Mouse (Mus musculus) CH12.LX (cell line): ENCODE data around the gene Paics. TPM values are rescaled to one million over a fixed set of nuclear protein-coding genes. Genes with fewer than 3 reads are reported as not detected.
A peak's percentile ranks its signal among the peaks of the same experiment; 100 is the strongest.

Source experiments
- DNase-seq: peaks from one replicate; pipeline ENCODE4 v3.0.0-alpha.2; 2013; ENCODE audit errors: extremely low read depth
- H3K27ac ChIP-seq: 2 replicates; pipeline ENCODE4 v1.5.1; 2012; ENCODE audit warnings: low read depth, mild to moderate bottlenecking, control low read depth, moderate library complexity; ENCODE audit not compliant: insufficient read depth
- H3K27me3 ChIP-seq: replicated peaks from 2 replicates; pipeline ENCODE3; 2012; ENCODE audit warnings: inconsistent platforms
- H3K36me3 ChIP-seq, 2 experiments: replicated peaks in 1 of 2; 2 replicates each; pipeline versions ENCODE3 to v1.6.1; 2012; ENCODE audit warnings: inconsistent platforms in 1 of 2, low read length in 1 of 2, mild to moderate bottlenecking in 1 of 2, mixed read lengths in 1 of 2, moderate library complexity in 1 of 2; ENCODE audit not compliant: control insufficient read depth in 1 of 2, insufficient read depth in 1 of 2
- H3K4me1 ChIP-seq, 2 experiments: 2 replicates each; pipeline ENCODE4 v1.6.1; 2012; ENCODE audit warnings: inconsistent platforms in 1 of 2, moderate library complexity in 1 of 2; ENCODE audit not compliant: insufficient read depth in 2 of 2, control insufficient read depth in 1 of 2
- H3K4me2 ChIP-seq: 2 replicates; pipeline ENCODE4 v1.6.1; 2012; ENCODE audit warnings: low read depth, mild to moderate bottlenecking, control low read depth; ENCODE audit not compliant: poor library complexity, insufficient read depth, severe bottlenecking
- H3K4me3 ChIP-seq, 3 experiments: fragments of 150-350 bp in 1 of 3; sonication (generic) in 1 of 3; replicated peaks in 1 of 3; 2 replicates each; pipeline versions ENCODE3 to v1.5.1; 2011 to 2012; ENCODE audit warnings: low read depth in 2 of 3, low read length in 2 of 3, mild to moderate bottlenecking in 2 of 3, moderate library complexity in 2 of 3, control low read depth in 1 of 3, improper control_type of control experiment in 1 of 3, inconsistent platforms in 1 of 3, mixed read lengths in 1 of 3; ENCODE audit not compliant: poor library complexity in 1 of 3
- H3K79me2 ChIP-seq: replicated peaks from 2 replicates; pipeline ENCODE4 v1.6.1; 2012; ENCODE audit warnings: mild to moderate bottlenecking, moderate library complexity; ENCODE audit not compliant: control insufficient read depth, poor library complexity, insufficient read depth, severe bottlenecking; ENCODE audit errors: extremely low read depth
- H3K9ac ChIP-seq: 2 replicates; pipeline ENCODE4 v1.6.1; 2012; ENCODE audit warnings: low read depth, mild to moderate bottlenecking, control low read depth, moderate library complexity; ENCODE audit not compliant: insufficient read depth
- H3K9me3 ChIP-seq: replicated peaks from 2 replicates; pipeline ENCODE3; 2012; ENCODE audit warnings: low read length, inconsistent platforms, mixed read lengths
- BHLHE40 ChIP-seq: IDR thresholded peaks from 2 replicates; pipeline ENCODE4 v1.6.1; 2011; ENCODE audit warnings: mild to moderate bottlenecking, low read depth, low read length, improper control_type of control experiment
- CHD1 ChIP-seq: IDR thresholded peaks from 2 replicates; pipeline ENCODE4 v1.6.1; 2012; ENCODE audit warnings: low read depth, low read length, improper control_type of control experiment, inconsistent platforms
- CHD2 ChIP-seq: IDR thresholded peaks from 2 replicates; pipeline ENCODE4 v1.6.1; 2011; ENCODE audit warnings: low read length, improper control_type of control experiment
- EP300 ChIP-seq: IDR thresholded peaks from 2 replicates; pipeline ENCODE4 v1.6.1; 2011; ENCODE audit warnings: low read length, improper control_type of control experiment
- ETS1 ChIP-seq: conservative IDR thresholded peaks from 2 replicates; pipeline ENCODE4 v1.6.1; 2012; ENCODE audit warnings: low read depth, mild to moderate bottlenecking, inconsistent platforms, low read length, improper control_type of control experiment, moderate library complexity
- JUN ChIP-seq: IDR thresholded peaks from 2 replicates; pipeline ENCODE4 v1.6.1; 2011; ENCODE audit warnings: low read depth, mild to moderate bottlenecking, low read length, improper control_type of control experiment, moderate library complexity; ENCODE audit not compliant: insufficient read depth
- JUND ChIP-seq: conservative IDR thresholded peaks from 2 replicates; pipeline ENCODE4 v1.6.1; 2011; ENCODE audit warnings: low read depth, low read length, improper control_type of control experiment
- MEF2A ChIP-seq: IDR thresholded peaks from 2 replicates; pipeline ENCODE4 v1.6.1; 2014; ENCODE audit warnings: low read depth, mild to moderate bottlenecking, inconsistent platforms, low read length, improper control_type of control experiment, borderline replicate concordance
- MYC ChIP-seq: IDR thresholded peaks from 2 replicates; pipeline ENCODE4 v1.6.1; 2011; ENCODE audit warnings: low read depth, mild to moderate bottlenecking, improper control_type of control experiment, low read length
- RCOR1 ChIP-seq: conservative IDR thresholded peaks from 2 replicates; pipeline ENCODE4 v1.6.1; 2012; ENCODE audit warnings: low read depth, mild to moderate bottlenecking, inconsistent platforms, low read length, improper control_type of control experiment
- TCF12 ChIP-seq: IDR thresholded peaks from 2 replicates; pipeline ENCODE4 v1.6.1; 2014; ENCODE audit warnings: low read depth, mild to moderate bottlenecking, inconsistent platforms, low read length, improper control_type of control experiment
- USF1 ChIP-seq: IDR thresholded peaks from 2 replicates; pipeline ENCODE4 v1.6.1; 2014; ENCODE audit warnings: low read depth, mild to moderate bottlenecking, inconsistent platforms, low read length, improper control_type of control experiment
- ZKSCAN1 ChIP-seq: IDR thresholded peaks from 2 replicates; pipeline ENCODE4 v1.6.1; 2012; ENCODE audit warnings: low read depth, inconsistent platforms, low read length, improper control_type of control experiment, borderline replicate concordance
- ZMIZ1 ChIP-seq: IDR thresholded peaks from 2 replicates; pipeline ENCODE4 v1.6.1; 2012; ENCODE audit warnings: low read depth, mild to moderate bottlenecking, inconsistent platforms, low read length, improper control_type of control experiment
- ZNF384 ChIP-seq: IDR thresholded peaks from 2 replicates; pipeline ENCODE4 v1.6.1; 2012; ENCODE audit warnings: low read depth, low read length, improper control_type of control experiment, inconsistent platforms
- dilution Hi-C: fragments of 300-500 bp; cut with MboI; formaldehyde crosslinking; loops from 2 replicates; pipeline ENCODE4 v1.14.3; 2020; ENCODE audit warnings: low sequenced_read_pairs; ENCODE audit not compliant: extremely low pct_unique_long_range_greater_than_20kb, extremely low pct_ligation_motif_present
- in situ Hi-C: fragments of 300-500 bp; cut with MboI; formaldehyde crosslinking; loops from 3 replicates; pipeline ENCODE4 v1.14.3; 2019; ENCODE audit warnings: low sequenced_read_pairs, low pct_ligation_motif_present, low pct_unique_long_range_greater_than_20kb, mixed read lengths
- polyA plus RNA-seq: library from polyadenylated mRNA; unstranded; fragments of >175 nt; gene quantifications from 2 replicates; pipeline ENCODE4 v1.2.1, GENCODE M21; 2012; ENCODE audit warnings: low read depth; ENCODE audit not compliant: insufficient read length
- total RNA-seq, 2 experiments: library from RNA; depleted of rRNA; stranded (reverse); fragments of 300-350 nt in 1 of 2; fragments of >200 nt in 1 of 2; gene quantifications; 2 replicates each; pipeline ENCODE4 v1.2.3; 2012 to 2014

The Paics gene
- total and polyA plus RNA-seq, 3 experiments = 259 to 440 (median 274) TPM

DNA sequence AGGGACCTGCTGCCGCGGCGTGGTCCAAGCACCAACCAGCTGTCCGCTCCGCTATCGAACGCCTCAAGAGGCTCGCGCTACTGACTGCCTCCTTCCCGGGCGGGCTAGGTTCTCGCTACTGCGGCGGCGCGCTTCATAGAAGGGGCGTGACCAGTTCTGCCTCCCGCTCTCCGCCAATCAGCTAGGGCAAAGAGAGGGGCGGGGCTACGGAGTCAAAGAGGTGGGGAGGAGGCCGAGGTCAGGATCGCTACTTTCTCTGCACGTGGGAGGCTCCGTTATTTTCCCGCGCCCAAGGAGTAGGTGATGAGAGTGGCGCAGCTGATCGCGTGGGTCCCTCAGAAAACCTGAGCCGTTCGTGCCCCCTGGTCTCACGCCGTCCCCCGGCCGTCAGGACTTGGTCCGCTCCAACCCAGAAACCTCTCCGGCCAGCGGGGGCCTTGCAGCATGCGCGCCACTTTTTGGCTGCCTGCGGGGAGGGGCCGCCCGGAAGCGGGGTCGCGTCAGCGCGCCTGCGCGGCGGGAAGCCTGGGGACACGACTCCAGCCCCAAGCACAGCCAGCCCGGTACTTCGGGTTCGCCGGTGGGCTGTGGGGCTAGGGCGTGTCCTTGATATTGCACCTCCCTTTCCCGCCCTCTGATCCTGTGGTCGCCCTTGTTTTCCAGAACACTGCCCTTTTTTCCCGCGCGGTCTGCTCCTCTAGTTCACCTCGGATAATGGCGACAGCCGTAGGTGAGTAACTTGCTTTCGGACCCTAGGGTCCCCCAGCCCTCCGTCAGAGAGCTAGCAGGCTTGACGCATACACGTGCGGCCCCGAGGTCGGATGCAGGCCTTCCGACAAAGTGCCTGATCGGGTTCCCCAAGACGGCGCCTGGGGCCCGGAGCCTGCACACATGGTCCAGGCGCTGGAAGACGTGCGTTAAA, at the start of gene Paics, which contains the start of gene Ppat (continued):
- peak; percentile 82 for TF ChIP-seq TCF12
- TF ChIP-seq, all 38 proteins: peak for 23

- H3K27ac ChIP-seq = no peak overlapping the region
- DNase-seq = no peak
- no peak overlapping the region for H3K4me3 ChIP-seq
- H3K4me1 ChIP-seq = peaks cover 0 to 11% of the 10 kb centered on the region in 2 experiments; a peak in 1 of 4 replicates
- H3K9ac ChIP-seq = no peak overlapping the region
- peaks cover 15 to 48% of the 10 kb centered on the region in 2 experiments for H3K36me3 ChIP-seq
- TF ChIP-seq MEF2A = no peak
- no peak for TF ChIP-seq CHD2
- TF ChIP-seq ZNF384 = no peak
- no peak for TF ChIP-seq JUND
- no peak for TF ChIP-seq ZKSCAN1
- no peak for TF ChIP-seq ZMIZ1
- no peak for TF ChIP-seq USF1
- no peak for TF ChIP-seq CHD1
- no peak for TF ChIP-seq EP300
- no peak for TF ChIP-seq RCOR1
- TF ChIP-seq ETS1 = no peak
- no peak overlapping the region for H3K4me2 ChIP-seq
- dilution Hi-C loops = no loop called here
- in situ Hi-C loops = no loop called here
- no peaks in the 10 kb centered on the region for H3K9me3 ChIP-seq
- no peaks in the 10 kb centered on the region for H3K27me3 ChIP-seq
- H3K79me2 ChIP-seq = peaks cover 2% of the 10 kb centered on the region; the same call in 1 of the 2 replicates
Observed at GRCm38 (mm10) chr5:76902131-76902530, 49.0 kb upstream of the Paics start.

- dilution Hi-C loops = no loop called here
- Histone ChIP-seq H3K4me3 (peak overlapping the region; percentile 64 to 94 (median 73)), H3K4me1 (peaks cover 0 to 11% of the 10 kb centered on the region in 2 experiments; a peak in 1 of 4 replicates), H3K36me3 (peaks cover 9 to 30% of the 10 kb centered on the region in 2 experiments), H3K4me2 (peak overlapping the region; percentile 75), H3K27ac (no peak overlapping the region), H3K79me2 (no peaks in the 10 kb centered on the region), H3K9ac (peak overlapping the region; percentile 66), H3K27me3 (no peaks in the 10 kb centered on the region), H3K9me3 (no peaks in the 10 kb centered on the region)
- in situ Hi-C loops = no loop called here
- no peak for TF ChIP-seq JUN
- TF ChIP-seq CHD1 = peak; percentile 86; the same call in 1 of the 2 replicates
- TF ChIP-seq ZNF384 = peak; percentile 57; the same call in 1 of the 2 replicates
- TF ChIP-seq MYC = peak; percentile 41; the same call in 1 of the 2 replicates
- peak; percentile 62 for TF ChIP-seq BHLHE40
- DNase-seq = peak; percentile 31
Observed at GRCm38 (mm10) chr5:76904713-76905404, 46.2 kb upstream of the Paics start.
